Mouse (Mus musculus): ENCODE measurements at regions not wholly inside any gene's neighbourhood (a gene's known extent, or its start where the extent isn't known, plus 50 kb on each side); places are given as distances from the start of the nearest gene placed in this dataset.

- 85% methylated on average over 2 of the region's 2 CpGs for WGBS
- H3K9ac ChIP-seq (ENCODE audit: low read depth, low read length), result no peak overlapping the region
- no peak for TF ChIP-seq POLR2A (IDR thresholded peaks at IDR 0.05; ENCODE audit: extremely low read depth, insufficient read depth, low read length)
- TF ChIP-seq CTCF (IDR thresholded peaks at IDR 0.05; ENCODE audit: low read depth, low read length), result no peak
- no peaks in the 10 kb centered on the region for H3K4me1 ChIP-seq (ENCODE audit: control insufficient read depth, insufficient read depth, low read length)
- no peak overlapping the region for H3K27ac ChIP-seq (replicated peaks; ENCODE audit: insufficient read depth, low read depth, low read length)
- no peaks in the 10 kb centered on the region for H3K27me3 ChIP-seq (ENCODE audit: control insufficient read depth, insufficient read depth, low read length)
- DNase-seq (ENCODE audit: extremely low read depth, low read depth, low spot score), result no peak
- H3K4me3 ChIP-seq (ENCODE audit: insufficient read depth, low read depth, low read length), result no peak overlapping the region
- H3K79me2 ChIP-seq (ENCODE audit: control insufficient read depth, insufficient read depth, low read length), result no peaks in the 10 kb centered on the region
- no peaks in the 10 kb centered on the region for H3K36me3 ChIP-seq (ENCODE audit: control insufficient read depth, insufficient read depth, low read length)
Observed at GRCm38 (mm10) chr8:101290031-101290430, 1495.4 kb downstream of the Cdh11 start.

- Histone ChIP-seq H3K27ac (replicated peaks; ENCODE audit: insufficient read depth, low read depth, low read length) (no peak overlapping the region), H3K79me2 (ENCODE audit: control insufficient read depth, insufficient read depth, low read length) (no peaks in the 10 kb centered on the region), H3K27me3 (ENCODE audit: control insufficient read depth, insufficient read depth, low read length) (no peaks in the 10 kb centered on the region), H3K9ac (ENCODE audit: low read depth, low read length) (no peak overlapping the region), H3K4me1 (ENCODE audit: control insufficient read depth, insufficient read depth, low read length) (no peaks in the 10 kb centered on the region), H3K36me3 (ENCODE audit: control insufficient read depth, insufficient read depth, low read length) (no peaks in the 10 kb centered on the region), H3K4me3 (ENCODE audit: insufficient read depth, low read depth, low read length) (no peak overlapping the region)
- 59% methylated on average over 2 of the region's 2 CpGs for WGBS
- DNase-seq (ENCODE audit: extremely low read depth, low read depth, low spot score), result no peak
- TF ChIP-seq POLR2A (IDR thresholded peaks at IDR 0.05; ENCODE audit: extremely low read depth, insufficient read depth, low read length) (no peak), CTCF (IDR thresholded peaks at IDR 0.05; ENCODE audit: low read depth, low read length) (no peak)
Observed at GRCm38 (mm10) chr8:101242632-101243031, 1542.8 kb downstream of the Cdh11 start.

- TF ChIP-seq POLR2A (IDR thresholded peaks at IDR 0.05; ENCODE audit: extremely low read depth, insufficient read depth, low read length) (no peak), CTCF (IDR thresholded peaks at IDR 0.05; ENCODE audit: low read depth, low read length) (no peak)
- no peak for DNase-seq (ENCODE audit: extremely low read depth, low read depth, low spot score)
- no peaks in the 10 kb centered on the region for H3K36me3 ChIP-seq (ENCODE audit: control insufficient read depth, insufficient read depth, low read length)
- WGBS, result 86% methylated on average over 4 of the region's 4 CpGs
- no peaks in the 10 kb centered on the region for H3K27me3 ChIP-seq (ENCODE audit: control insufficient read depth, insufficient read depth, low read length)
- H3K79me2 ChIP-seq (ENCODE audit: control insufficient read depth, insufficient read depth, low read length), result no peaks in the 10 kb centered on the region
- no peak overlapping the region for H3K4me3 ChIP-seq (ENCODE audit: insufficient read depth, low read depth, low read length)
- no peaks in the 10 kb centered on the region for H3K4me1 ChIP-seq (ENCODE audit: control insufficient read depth, insufficient read depth, low read length)
- no peak overlapping the region for H3K27ac ChIP-seq (replicated peaks; ENCODE audit: insufficient read depth, low read depth, low read length)
- no peak overlapping the region for H3K9ac ChIP-seq (ENCODE audit: low read depth, low read length)
Observed at GRCm38 (mm10) chr8:101241854-101242253, 1543.6 kb downstream of the Cdh11 start.

- WGBS, result 84% methylated on average over 1 of the region's 1 CpGs
- Histone ChIP-seq H3K4me1 (ENCODE audit: control insufficient read depth, insufficient read depth, low read length) (no peaks in the 10 kb centered on the region), H3K27me3 (ENCODE audit: control insufficient read depth, insufficient read depth, low read length) (no peaks in the 10 kb centered on the region), H3K4me3 (ENCODE audit: insufficient read depth, low read depth, low read length) (no peak overlapping the region), H3K27ac (replicated peaks; ENCODE audit: insufficient read depth, low read depth, low read length) (no peak overlapping the region), H3K9ac (ENCODE audit: low read depth, low read length) (no peak overlapping the region), H3K36me3 (ENCODE audit: control insufficient read depth, insufficient read depth, low read length) (no peaks in the 10 kb centered on the region), H3K79me2 (ENCODE audit: control insufficient read depth, insufficient read depth, low read length) (no peaks in the 10 kb centered on the region)
- TF ChIP-seq CTCF (IDR thresholded peaks at IDR 0.05; ENCODE audit: low read depth, low read length) (no peak), POLR2A (IDR thresholded peaks at IDR 0.05; ENCODE audit: extremely low read depth, insufficient read depth, low read length) (no peak)
- no peak for DNase-seq (ENCODE audit: extremely low read depth, low read depth, low spot score)
Observed at GRCm38 (mm10) chr8:101197986-101198385, 1587.5 kb downstream of the Cdh11 start.

GRCm38 (mm10) chr8:101196740-101197139 lies 1588.7 kb downstream of the Cdh11 start:
- no peak for DNase-seq (ENCODE audit: extremely low read depth, low read depth, low spot score)
- H3K4me1 ChIP-seq (ENCODE audit: control insufficient read depth, insufficient read depth, low read length), result no peaks in the 10 kb centered on the region

GRCm38 (mm10) chr8:101188566-101188965 lies 1596.9 kb downstream of the Cdh11 start:
- TF ChIP-seq POLR2A (IDR thresholded peaks at IDR 0.05; ENCODE audit: extremely low read depth, insufficient read depth, low read length), result no peak
- no peak for TF ChIP-seq CTCF (IDR thresholded peaks at IDR 0.05; ENCODE audit: low read depth, low read length)
- H3K4me1 ChIP-seq (ENCODE audit: control insufficient read depth, insufficient read depth, low read length), result no peaks in the 10 kb centered on the region
- H3K27ac ChIP-seq (replicated peaks; ENCODE audit: insufficient read depth, low read depth, low read length), result no peak overlapping the region
- H3K27me3 ChIP-seq (ENCODE audit: control insufficient read depth, insufficient read depth, low read length), result no peaks in the 10 kb centered on the region
- H3K36me3 ChIP-seq (ENCODE audit: control insufficient read depth, insufficient read depth, low read length), result no peaks in the 10 kb centered on the region
- DNase-seq (ENCODE audit: extremely low read depth, low read depth, low spot score), result no peak
- no peak overlapping the region for H3K4me3 ChIP-seq (ENCODE audit: insufficient read depth, low read depth, low read length)
- H3K79me2 ChIP-seq (ENCODE audit: control insufficient read depth, insufficient read depth, low read length), result no peaks in the 10 kb centered on the region
- no peak overlapping the region for H3K9ac ChIP-seq (ENCODE audit: low read depth, low read length)

More at GRCm38 (mm10) chr8:101196740-101197139, 1588.7 kb downstream of the Cdh11 start:
- no peak overlapping the region for H3K4me3 ChIP-seq (ENCODE audit: insufficient read depth, low read depth, low read length)
- no peaks in the 10 kb centered on the region for H3K36me3 ChIP-seq (ENCODE audit: control insufficient read depth, insufficient read depth, low read length)
- no peak overlapping the region for H3K27ac ChIP-seq (replicated peaks; ENCODE audit: insufficient read depth, low read depth, low read length)
- TF ChIP-seq POLR2A (IDR thresholded peaks at IDR 0.05; ENCODE audit: extremely low read depth, insufficient read depth, low read length) (no peak), CTCF (IDR thresholded peaks at IDR 0.05; ENCODE audit: low read depth, low read length) (no peak)
- no peaks in the 10 kb centered on the region for H3K27me3 ChIP-seq (ENCODE audit: control insufficient read depth, insufficient read depth, low read length)
- no peaks in the 10 kb centered on the region for H3K79me2 ChIP-seq (ENCODE audit: control insufficient read depth, insufficient read depth, low read length)
- H3K9ac ChIP-seq (ENCODE audit: low read depth, low read length), result no peak overlapping the region

Measured in liver, adult 2 months (tissue).